Mouse (Mus musculus): Measurements from ENCODE around the gene Mknk2. TPM values are rescaled to one million over a fixed set of nuclear protein-coding genes. Genes with fewer than 3 reads are reported as not detected.

Mknk2 gene
- polyA plus RNA-seq, 1 experiment: 61.4 TPM

GRCm38 (mm10) chr10:80697812-80698211 is 19.9 kb upstream of the Mknk2 start:
- H3K27me3 ChIP-seq (ENCODE audit: control insufficient read depth, insufficient read depth, insufficient read length): no peaks in the 10 kb centered on the region
- H3K36me3 ChIP-seq (ENCODE audit: control insufficient read depth, insufficient read depth): peaks cover 17% of the 10 kb centered on the region
- no peak overlapping the region for H3K4me3 ChIP-seq (ENCODE audit: insufficient read depth, poor library complexity, severe bottlenecking)
- H3ac ChIP-seq (ENCODE audit: control insufficient read depth, insufficient read length, low read depth): no peak overlapping the region
- H3K79me2 ChIP-seq (ENCODE audit: control insufficient read depth, insufficient read depth): peaks cover 31% of the 10 kb centered on the region
- TF ChIP-seq MAX (IDR thresholded peaks at IDR 0.05): no peak
- no peak for TF ChIP-seq CEBPB (IDR thresholded peaks at IDR 0.05; ENCODE audit: low read depth)
- TF ChIP-seq MYOG (IDR thresholded peaks at IDR 0.05; ENCODE audit: control insufficient read depth, extremely low read depth, insufficient read length): no peak
- TF ChIP-seq USF1 (IDR thresholded peaks at IDR 0.05; ENCODE audit: low read depth): no peak
- TF ChIP-seq CTCF (IDR thresholded peaks at IDR 0.05; ENCODE audit: control insufficient read depth, insufficient read depth, insufficient read length): no peak
- TF ChIP-seq MYOD1 (IDR thresholded peaks at IDR 0.05; ENCODE audit: control insufficient read depth, insufficient read length, low read depth): no peak
- no peak for TF ChIP-seq FOSL1 (IDR thresholded peaks at IDR 0.05; ENCODE audit: insufficient read depth, low read length, poor library complexity, severe bottlenecking)
- H3K79me3 ChIP-seq (ENCODE audit: low read depth): peaks cover 6% of the 10 kb centered on the region

GRCm38 (mm10) chr10:80697393-80697787 is 19.5 kb upstream of the Mknk2 start:
- TF ChIP-seq MYOD1 (IDR thresholded peaks at IDR 0.05; ENCODE audit: control insufficient read depth, insufficient read length, low read depth) (no peak), USF1 (IDR thresholded peaks at IDR 0.05; ENCODE audit: low read depth) (no peak), FOSL1 (IDR thresholded peaks at IDR 0.05; ENCODE audit: insufficient read depth, low read length, poor library complexity, severe bottlenecking) (no peak), MAX (IDR thresholded peaks at IDR 0.05) (no peak), CEBPB (IDR thresholded peaks at IDR 0.05; ENCODE audit: low read depth) (no peak)
- H3ac ChIP-seq (ENCODE audit: control insufficient read depth, insufficient read length, low read depth): no peak overlapping the region
- peaks cover 6% of the 10 kb centered on the region for H3K79me3 ChIP-seq (ENCODE audit: low read depth)
- peaks cover 17% of the 10 kb centered on the region for H3K36me3 ChIP-seq (ENCODE audit: control insufficient read depth, insufficient read depth)
- no peaks in the 10 kb centered on the region for H3K27me3 ChIP-seq (ENCODE audit: control insufficient read depth, insufficient read depth, insufficient read length)
- peaks cover 31% of the 10 kb centered on the region for H3K79me2 ChIP-seq (ENCODE audit: control insufficient read depth, insufficient read depth)
- no peak overlapping the region for H3K4me3 ChIP-seq (ENCODE audit: insufficient read depth, poor library complexity, severe bottlenecking)

- Histone ChIP-seq H3K36me3 (ENCODE audit: control insufficient read depth, insufficient read depth) (peaks cover 17% of the 10 kb centered on the region), H3K27me3 (ENCODE audit: control insufficient read depth, insufficient read depth, insufficient read length) (no peaks in the 10 kb centered on the region), H3K79me3 (ENCODE audit: low read depth) (peaks cover 6% of the 10 kb centered on the region), H3K4me3 (ENCODE audit: insufficient read depth, poor library complexity, severe bottlenecking) (no peak overlapping the region), H3ac (ENCODE audit: control insufficient read depth, insufficient read length, low read depth) (no peak overlapping the region), H3K79me2 (ENCODE audit: control insufficient read depth, insufficient read depth) (peaks cover 31% of the 10 kb centered on the region)
- no peak for TF ChIP-seq CEBPB (IDR thresholded peaks at IDR 0.05; ENCODE audit: low read depth)
- peak; percentile 90 for TF ChIP-seq MYOD1 (IDR thresholded peaks at IDR 0.05; ENCODE audit: control insufficient read depth, insufficient read length, low read depth)
These were observed 18.8 kb upstream of the Mknk2 start for GRCm38 (mm10) chr10:80696502-80697392.

GRCm38 (mm10) chr10:80695801-80696501 is 18.0 kb upstream of the Mknk2 start:
- TF ChIP-seq USF1 (IDR thresholded peaks at IDR 0.05; ENCODE audit: low read depth): no peak
- no peak for TF ChIP-seq MAX (IDR thresholded peaks at IDR 0.05)
- no peak for TF ChIP-seq MYOD1 (IDR thresholded peaks at IDR 0.05; ENCODE audit: control insufficient read depth, insufficient read length, low read depth)
- TF ChIP-seq FOSL1 (IDR thresholded peaks at IDR 0.05; ENCODE audit: insufficient read depth, low read length, poor library complexity, severe bottlenecking): no peak
- TF ChIP-seq CTCF (IDR thresholded peaks at IDR 0.05; ENCODE audit: control insufficient read depth, insufficient read depth, insufficient read length): no peak
- TF ChIP-seq CEBPB (IDR thresholded peaks at IDR 0.05; ENCODE audit: low read depth): no peak
- TF ChIP-seq MYOG (IDR thresholded peaks at IDR 0.05; ENCODE audit: control insufficient read depth, extremely low read depth, insufficient read length): no peak
- Histone ChIP-seq H3K79me3 (ENCODE audit: low read depth) (peaks cover 6% of the 10 kb centered on the region), H3K4me3 (ENCODE audit: insufficient read depth, poor library complexity, severe bottlenecking) (no peak overlapping the region), H3K36me3 (ENCODE audit: control insufficient read depth, insufficient read depth) (peaks cover 18% of the 10 kb centered on the region), H3ac (ENCODE audit: control insufficient read depth, insufficient read length, low read depth) (no peak overlapping the region), H3K79me2 (ENCODE audit: control insufficient read depth, insufficient read depth) (peaks cover 31% of the 10 kb centered on the region), H3K27me3 (ENCODE audit: control insufficient read depth, insufficient read depth, insufficient read length) (no peaks in the 10 kb centered on the region)

- H3K79me3 ChIP-seq (ENCODE audit: low read depth): peaks cover 5% of the 10 kb centered on the region
- peaks cover 24% of the 10 kb centered on the region for H3K79me2 ChIP-seq (ENCODE audit: control insufficient read depth, insufficient read depth)
- H3K36me3 ChIP-seq (ENCODE audit: control insufficient read depth, insufficient read depth): peaks cover 26% of the 10 kb centered on the region
- H3K4me3 ChIP-seq (ENCODE audit: insufficient read depth, poor library complexity, severe bottlenecking): no peak overlapping the region
- TF ChIP-seq MAX (IDR thresholded peaks at IDR 0.05) (no peak), CEBPB (IDR thresholded peaks at IDR 0.05; ENCODE audit: low read depth) (no peak), FOSL1 (IDR thresholded peaks at IDR 0.05; ENCODE audit: insufficient read depth, low read length, poor library complexity, severe bottlenecking) (no peak), CTCF (IDR thresholded peaks at IDR 0.05; ENCODE audit: control insufficient read depth, insufficient read depth, insufficient read length) (no peak), USF1 (IDR thresholded peaks at IDR 0.05; ENCODE audit: low read depth) (no peak), MYOG (IDR thresholded peaks at IDR 0.05; ENCODE audit: control insufficient read depth, extremely low read depth, insufficient read length) (no peak), MYOD1 (IDR thresholded peaks at IDR 0.05; ENCODE audit: control insufficient read depth, insufficient read length, low read depth) (no peak)
- no peak overlapping the region for H3ac ChIP-seq (ENCODE audit: control insufficient read depth, insufficient read length, low read depth)
- H3K27me3 ChIP-seq (ENCODE audit: control insufficient read depth, insufficient read depth, insufficient read length): no peaks in the 10 kb centered on the region
These were observed 17.3 kb upstream of the Mknk2 start for GRCm38 (mm10) chr10:80695186-80695585.
